Mouse (Mus musculus) gonadal fat pad, adult 2 months (tissue): ENCODE data around the gene Nkx2-5. TPM values are rescaled to one million over a fixed set of nuclear protein-coding genes. Genes with fewer than 3 reads are reported as not detected.

ENCODE experiments used
- DNase-seq: peaks from one replicate; pipeline ENCODE4 v3.0.0-alpha.2; 2012; ENCODE audit warnings: low read depth
- polyA plus RNA-seq: library from polyadenylated mRNA; depleted of rRNA; stranded (reverse); fragments of >200 nt; gene quantifications from 2 replicates; pipeline ENCODE4 v1.2.3, GENCODE M21; 2012

Gene Nkx2-5
- polyA plus RNA-seq, 1 experiment: not detected

DNA sequence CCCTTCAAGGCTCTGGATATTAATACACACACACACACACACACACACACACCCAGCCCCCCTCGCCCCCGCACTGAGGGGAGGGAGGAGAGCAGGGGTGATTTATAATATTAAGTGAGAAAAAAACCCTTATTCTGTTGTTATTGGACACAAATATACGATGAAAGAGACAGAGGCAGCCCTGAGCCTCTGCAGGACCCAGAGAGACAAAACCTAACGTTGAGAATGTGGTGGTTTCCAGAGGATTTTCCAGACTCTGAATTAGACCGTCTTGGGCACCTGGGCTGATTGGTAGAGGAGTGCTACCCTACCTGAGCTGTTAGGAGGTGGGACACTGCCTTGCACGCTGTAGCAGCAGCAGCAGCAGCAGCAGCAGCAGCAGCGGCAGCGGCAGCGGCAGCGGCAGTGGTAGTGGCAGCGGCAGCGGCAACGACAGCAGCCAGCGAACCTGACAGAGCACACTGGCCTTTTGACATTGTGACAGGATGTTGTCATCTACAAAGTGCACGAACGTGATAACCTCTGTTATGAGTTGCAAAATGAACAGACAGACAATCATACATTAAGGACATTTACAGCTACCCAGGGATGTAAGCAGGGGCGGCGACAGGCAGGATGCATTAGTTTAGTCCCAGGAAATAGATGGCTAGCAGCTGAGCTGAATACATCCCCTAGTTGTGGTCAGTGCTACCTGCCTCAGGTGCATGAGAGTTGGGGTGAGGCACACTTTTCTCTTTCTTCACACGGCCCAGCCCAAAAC, 7.8 kb downstream of the Nkx2-5 start:
- DNase-seq: no peak

DNA sequence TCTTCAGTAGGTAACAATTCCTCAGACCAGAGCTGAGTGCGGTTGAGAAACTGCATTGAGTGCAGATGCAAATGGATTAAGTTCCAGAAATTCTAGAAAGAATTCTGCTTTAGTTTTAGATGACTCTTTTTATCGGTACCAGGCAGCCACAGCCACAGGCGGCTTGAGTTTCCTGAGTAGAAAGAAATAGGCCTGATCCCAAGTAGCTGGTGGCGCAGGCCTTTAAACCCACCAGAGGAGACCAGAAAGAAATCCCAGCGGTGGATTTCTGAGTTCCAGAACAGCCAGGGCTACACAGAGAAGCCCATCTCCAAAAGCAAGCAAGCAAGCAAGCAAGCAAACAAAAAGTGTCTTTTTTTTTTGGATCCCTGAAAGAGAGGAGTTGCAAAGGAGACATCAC, 8.4 kb downstream of the Nkx2-5 start:
- DNase-seq: no peak

DNA sequence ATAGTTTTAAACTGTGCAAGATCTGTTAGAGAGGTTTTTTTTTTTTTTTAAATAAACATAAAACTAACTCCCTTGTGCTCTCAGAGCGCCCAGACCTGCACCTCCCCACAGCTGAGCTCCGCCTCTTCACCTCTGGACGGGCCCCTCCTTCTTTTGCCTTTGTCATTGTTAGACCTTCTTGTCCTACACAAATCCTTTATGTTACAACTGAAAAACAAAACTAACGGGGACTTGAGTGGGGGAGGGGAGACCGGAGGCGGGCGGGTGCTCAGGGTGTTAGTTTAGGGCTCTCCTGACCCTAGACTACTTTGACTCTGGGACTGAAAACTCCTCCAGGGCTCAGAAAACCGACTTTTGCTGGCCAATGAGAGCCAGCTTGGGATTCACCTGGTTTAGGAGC, 8.9 kb downstream of the Nkx2-5 start:
- DNase-seq: no peak

DNA sequence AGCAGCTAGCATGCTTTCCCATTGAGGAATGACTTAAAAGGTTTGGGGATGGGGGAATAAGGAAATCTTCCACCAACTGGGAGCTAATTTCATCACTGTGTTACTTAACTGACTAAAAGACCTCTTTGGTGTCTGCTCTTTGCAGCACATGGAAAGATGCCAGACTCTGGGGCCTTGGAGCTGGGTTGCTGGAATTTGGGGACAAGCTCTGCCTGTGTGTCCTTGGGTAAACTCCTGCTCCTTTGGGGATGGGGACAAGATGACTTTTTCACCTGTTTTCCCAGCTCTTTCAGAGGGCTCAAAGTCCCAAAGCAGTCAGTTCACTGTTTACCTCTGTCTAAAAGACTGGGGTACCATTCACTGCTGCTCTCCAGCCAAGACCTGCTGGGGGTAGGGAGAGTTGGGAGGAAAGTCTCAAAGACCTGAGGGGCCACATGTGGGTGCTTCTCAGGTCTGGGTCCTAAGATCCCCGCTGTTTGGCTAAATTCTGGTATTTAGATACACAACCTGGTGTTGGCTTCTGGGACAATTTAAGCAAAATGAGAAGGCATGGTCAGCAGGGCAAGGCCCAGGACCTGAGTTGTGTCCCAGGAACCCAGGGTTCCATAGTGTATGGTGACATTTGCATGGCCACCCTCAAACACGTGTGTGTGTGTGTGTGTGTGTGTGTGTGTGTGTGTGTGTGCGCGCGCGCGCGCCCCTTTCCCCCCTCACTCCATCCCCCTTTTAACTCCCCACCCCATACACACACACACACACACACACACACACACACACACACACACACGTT, 9.6 kb downstream of the Nkx2-5 start:
- no peak for DNase-seq

DNA sequence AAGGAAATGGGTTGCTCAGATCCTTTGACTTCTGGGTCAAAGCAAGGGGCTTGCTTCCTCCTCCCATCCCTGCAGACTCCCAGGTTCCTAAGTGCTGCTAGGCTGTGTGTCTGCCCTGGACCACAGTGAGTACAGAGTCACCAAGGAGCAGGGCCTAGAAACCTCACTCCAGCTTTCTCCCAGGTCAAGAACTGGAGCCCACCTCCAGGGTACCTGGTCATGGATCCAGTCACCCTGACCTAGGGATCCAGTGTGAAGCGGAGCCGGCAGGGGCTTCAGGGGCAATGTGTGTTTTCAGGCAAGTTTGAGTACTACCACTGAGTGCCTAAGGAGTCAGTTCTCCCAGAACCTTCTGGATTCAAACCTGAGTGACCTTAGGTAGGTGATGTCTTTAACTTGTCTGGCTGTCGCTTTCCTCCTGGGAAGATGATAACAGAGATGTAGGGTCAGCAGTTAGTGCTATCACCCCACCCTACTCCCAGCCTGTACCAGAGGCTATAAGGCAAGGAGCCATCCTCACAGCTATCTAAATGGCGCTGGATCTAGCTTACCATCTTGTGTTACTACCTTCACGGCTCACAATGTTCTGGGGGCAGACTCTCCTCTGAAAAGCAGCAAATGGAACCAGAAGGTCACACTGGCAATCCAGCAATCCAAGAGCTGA, 10.4 kb downstream of the Nkx2-5 start:
- DNase-seq: no peak

DNA sequence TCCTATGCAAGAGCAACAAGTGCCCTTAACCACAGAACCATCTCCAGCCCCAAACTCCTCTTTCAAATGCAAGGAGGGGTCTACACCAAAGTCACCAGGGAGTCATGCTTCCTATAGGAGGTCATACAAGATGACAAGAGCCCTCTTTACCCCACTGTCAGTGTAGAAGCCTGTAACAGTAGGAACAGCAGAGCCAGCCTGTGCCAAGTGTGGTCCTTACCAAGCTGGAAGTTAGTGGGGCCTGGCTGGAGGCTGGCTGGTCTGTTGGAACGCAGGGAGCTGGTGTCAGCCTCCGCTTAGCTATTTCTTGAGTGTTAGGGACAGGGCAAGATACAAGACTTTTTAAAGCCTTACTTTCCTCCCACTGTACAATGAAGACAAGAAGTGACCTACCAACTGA, 11.0 kb downstream of the Nkx2-5 start:
- DNase-seq: no peak

DNA sequence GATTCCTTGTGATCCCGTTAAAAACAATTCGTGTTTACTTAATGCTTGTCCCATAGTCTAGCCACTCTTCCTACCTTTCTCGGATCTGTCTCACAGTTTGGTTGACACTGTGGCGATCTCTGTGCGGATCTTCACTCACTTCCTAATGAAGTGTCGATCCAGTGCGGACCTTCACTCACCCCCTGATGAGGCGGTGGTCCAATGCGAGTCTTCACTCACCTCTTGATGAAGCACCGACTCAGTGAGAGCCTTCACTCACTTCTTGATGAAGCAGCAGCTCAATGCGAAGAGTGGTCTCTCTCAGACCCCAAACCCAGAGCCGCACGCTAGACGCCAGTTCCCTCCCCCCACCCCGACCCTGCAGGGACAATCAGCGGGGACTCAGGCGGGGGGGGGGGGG, 18.7 kb downstream of the Nkx2-5 start:
- no peak for DNase-seq

DNA sequence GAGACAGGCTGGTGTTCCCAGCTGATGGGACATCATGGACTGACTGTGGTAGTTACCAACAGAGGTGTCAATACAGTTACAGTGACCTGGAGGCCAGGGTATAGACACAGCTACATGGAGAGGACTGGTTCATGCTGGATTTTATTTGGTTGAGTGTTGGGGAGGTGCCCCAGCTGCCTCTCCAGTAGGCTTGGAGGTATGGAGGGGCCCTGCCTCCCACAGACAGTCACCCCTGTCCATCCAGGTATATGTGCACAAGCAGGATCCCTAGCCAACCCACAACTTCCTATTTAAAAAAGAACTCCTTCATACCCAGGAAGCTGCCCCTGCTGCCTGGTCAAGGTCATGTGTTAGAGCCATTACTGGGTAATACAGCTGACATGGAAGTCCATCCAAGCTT, 27.0 kb downstream of the Nkx2-5 start:
- DNase-seq: no peak

DNA sequence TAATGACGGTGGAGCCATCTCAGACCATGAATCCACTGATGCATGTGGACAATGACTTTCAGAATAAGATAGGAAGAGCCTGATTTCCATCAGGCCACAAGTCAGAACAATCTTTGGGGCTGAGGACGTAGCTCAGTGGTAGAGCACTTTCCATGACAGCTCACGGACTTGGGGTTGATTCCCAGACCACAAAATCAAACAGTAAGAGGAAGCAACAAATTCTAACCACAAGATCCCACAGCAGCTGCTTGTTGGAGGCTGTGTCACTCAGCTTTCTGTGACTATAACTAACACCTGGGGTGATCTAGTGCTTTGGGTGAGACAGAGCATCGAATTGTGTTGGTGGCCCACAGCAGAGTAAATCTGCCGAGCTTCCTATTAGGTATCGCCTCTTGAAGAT, 28.0 kb downstream of the Nkx2-5 start:
- DNase-seq: no peak

DNA sequence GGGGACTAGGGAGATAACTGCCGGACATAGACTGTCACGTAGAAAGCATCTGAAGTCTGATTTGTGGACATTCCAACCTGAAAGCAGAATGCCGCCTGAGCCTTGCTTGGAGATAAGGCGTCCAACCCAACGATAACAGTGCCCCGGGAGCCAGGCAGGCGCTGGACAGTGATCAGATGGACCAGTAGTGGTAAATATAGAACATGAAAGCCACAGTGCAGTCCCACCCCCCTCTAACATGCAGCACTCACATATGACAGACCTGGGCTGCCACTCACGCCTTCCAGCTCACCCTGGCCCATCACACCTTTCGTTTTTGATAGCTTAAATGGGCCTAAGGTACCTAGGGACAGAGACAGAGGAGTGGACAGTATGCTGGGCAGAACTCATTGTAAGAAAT, 31.3 kb downstream of the Nkx2-5 start:
- no peak for DNase-seq

DNA sequence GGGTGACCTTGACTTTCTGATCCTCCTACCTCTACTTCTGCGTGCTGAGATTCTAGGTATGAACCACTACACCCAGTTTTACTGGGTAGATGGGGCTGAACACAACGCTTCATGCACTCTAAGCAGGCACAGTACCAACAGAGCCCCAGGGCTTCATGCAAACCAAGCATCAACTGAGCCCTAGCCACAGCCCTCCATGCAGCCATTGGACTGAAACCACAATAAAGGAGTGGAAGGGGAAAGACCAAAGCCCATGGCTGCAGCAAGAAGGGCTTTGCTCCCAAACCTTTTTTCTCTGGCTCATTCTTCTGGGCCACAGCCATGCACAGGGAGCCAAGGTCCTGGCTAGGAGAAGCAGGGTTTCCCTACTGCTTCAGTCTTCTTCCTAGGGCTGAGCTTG, 32.2 kb downstream of the Nkx2-5 start:
- no peak for DNase-seq

DNA sequence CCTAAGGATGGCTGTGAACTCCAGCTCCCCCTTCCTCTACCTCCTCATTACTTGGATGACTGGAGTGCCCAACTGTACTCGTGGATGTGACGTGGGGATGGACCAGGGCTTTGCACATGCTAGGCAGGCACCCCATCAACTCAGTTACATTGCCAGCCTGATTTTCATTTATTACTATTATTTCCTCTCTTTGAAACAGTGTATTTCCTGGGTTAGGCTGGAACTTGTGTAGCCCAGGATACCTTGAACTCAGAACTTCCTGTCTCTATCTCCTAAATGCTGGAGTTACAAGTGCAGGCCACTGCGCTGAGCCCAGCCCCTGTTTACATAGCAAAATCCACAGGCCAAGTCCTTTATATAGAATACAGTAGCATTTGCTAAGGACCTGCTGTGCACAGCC, 41.9 kb downstream of the Nkx2-5 start:
- no peak for DNase-seq

DNA sequence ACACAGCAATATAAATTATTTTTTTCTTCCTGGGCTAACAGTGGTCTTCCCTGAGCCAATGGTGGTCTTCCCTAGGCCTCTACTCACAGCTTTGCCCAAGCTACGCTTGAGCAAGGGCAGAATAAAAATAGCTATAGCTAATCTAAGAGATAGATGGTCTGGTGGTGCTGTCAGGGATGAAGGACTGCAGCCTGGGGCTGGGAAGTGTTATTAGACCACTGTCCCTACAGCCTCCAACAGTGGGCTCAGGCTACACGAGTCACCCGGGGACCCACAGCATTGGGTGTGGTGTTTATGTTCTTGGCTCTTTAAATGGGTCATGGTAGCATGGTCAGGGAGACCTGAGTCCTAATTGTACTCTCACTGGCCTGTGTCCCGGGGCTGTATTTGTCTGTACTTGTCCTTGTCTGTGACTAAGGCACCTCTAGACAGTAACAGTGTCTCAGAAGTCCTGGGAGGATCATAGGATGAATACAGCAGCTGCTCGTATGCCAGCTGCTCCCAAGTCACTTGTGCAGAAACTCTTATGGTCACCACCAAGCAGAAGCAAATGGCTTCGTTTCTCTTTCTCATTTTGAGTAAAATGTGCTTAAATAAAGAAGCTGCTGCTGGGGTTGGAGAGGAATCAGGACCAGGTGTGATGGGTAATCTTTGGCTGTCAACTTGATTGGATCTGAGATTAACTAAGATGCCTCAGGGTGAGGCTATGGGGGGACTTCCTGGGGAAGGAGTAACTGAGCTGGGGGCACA, 47.3 kb downstream of the Nkx2-5 start:
- no peak for DNase-seq

DNA sequence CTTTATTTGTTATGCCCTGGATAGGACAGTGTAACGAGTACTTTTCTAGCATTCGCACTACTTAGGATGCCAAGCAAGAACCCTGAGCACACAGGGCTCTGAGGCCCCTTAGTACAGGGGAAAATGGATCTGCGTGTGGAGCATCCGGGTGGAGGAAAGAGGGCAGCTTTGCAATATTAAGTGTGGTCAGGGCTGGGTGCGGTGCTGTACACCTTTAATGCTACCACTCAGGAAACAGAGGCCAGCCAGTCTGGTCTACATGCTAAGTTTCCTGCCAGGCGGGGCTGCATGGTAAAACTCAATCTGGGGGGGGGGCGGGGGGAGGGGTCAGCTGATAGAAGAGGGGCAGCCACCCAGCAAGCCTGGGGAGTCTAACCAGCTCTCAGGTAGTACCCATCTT, 49.4 kb downstream of the Nkx2-5 start:
- no peak for DNase-seq

DNA sequence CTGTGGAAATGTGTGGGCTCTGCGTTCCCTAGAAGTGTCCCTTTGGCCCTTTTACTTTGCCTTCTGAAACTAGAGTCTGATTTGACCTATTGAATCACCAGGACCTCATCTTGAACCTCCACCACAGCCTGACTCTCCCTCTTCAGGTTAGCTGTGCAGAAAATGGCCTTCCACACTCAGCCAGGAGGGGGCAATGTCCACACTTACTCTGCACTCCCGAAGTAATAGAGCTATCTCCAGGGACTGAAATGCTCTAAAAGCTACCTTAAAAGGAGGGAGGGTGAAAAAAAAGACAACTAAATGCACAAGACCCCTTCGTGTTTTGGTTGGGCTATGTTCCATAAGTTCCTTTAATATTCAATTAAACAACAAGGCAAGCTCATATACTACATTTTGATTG, 50.1 kb downstream of the Nkx2-5 start:
- no peak for DNase-seq

DNA sequence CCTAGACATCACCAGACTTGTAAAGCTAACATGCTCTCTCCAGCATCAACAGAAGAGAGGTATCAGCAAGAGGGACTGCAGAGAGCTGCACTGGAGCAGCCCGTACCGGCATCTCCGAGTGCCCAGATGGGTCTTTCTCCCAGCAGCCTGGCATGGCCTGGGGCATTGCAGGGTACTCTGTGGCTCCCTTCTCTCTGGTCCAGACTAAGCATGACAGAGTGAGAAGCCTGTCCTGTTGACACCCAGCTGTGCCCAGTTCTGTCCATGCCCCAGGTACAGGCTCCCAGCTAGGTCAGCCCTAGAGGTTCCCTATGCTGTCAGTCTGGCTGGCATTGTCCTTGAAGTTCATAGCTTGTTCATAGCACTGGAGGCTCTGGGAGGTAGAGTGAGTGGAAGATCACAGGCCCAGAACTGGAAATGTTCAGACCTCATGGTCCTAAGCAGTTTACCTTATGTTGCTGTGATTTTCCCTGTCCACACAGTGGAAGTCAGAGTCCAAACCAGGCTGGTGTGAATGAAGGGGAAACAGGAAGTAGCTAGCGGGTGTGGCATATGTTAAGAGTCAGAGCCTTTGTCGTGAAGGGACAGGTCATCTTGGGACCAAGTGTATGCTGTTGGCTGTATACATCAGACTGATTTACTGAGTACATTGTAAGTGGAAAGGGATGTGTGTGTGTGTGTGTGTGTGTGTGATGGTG, 51.6 kb downstream of the Nkx2-5 start:
- no peak for DNase-seq

DNA sequence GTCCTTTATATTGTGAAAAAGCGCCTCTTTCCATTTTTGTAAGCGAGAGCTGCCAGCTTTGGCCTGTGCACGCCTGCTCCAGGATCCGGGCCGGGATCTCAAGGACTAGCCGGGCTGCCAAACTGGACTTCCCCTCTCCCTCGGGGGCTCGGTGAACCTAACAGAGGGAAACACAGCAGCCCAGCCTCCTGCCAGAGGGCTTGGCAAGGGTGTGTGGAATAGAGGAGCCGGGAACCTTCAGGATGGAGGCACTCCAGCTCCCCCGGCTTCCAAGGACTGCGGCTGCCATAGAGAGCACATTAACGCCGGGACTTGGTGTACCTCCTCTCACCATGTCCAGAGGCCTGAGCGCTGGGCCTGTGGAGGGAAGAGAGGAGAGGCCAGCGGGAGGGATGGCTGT, 52.7 kb downstream of the Nkx2-5 start:
- DNase-seq: no peak

DNA sequence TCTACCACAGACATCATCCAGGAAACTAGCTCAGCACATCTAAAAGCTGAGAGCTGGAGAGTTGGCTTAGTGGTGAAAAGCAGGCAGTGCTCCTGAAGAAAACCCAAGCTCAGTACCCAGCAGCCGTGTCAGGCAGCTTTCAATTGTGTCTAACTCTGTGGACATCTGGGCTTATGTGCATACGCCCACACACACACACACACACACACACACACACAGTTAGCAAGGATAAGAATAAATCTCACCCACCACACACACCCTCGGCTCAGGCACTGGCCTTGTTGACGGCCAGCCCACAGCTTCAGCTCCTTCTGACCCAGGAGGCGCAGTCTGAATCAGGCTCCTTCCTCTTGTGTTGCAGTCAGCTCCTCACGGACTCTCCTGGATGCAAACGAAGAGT, 53.2 kb downstream of the Nkx2-5 start:
- DNase-seq: no peak

DNA sequence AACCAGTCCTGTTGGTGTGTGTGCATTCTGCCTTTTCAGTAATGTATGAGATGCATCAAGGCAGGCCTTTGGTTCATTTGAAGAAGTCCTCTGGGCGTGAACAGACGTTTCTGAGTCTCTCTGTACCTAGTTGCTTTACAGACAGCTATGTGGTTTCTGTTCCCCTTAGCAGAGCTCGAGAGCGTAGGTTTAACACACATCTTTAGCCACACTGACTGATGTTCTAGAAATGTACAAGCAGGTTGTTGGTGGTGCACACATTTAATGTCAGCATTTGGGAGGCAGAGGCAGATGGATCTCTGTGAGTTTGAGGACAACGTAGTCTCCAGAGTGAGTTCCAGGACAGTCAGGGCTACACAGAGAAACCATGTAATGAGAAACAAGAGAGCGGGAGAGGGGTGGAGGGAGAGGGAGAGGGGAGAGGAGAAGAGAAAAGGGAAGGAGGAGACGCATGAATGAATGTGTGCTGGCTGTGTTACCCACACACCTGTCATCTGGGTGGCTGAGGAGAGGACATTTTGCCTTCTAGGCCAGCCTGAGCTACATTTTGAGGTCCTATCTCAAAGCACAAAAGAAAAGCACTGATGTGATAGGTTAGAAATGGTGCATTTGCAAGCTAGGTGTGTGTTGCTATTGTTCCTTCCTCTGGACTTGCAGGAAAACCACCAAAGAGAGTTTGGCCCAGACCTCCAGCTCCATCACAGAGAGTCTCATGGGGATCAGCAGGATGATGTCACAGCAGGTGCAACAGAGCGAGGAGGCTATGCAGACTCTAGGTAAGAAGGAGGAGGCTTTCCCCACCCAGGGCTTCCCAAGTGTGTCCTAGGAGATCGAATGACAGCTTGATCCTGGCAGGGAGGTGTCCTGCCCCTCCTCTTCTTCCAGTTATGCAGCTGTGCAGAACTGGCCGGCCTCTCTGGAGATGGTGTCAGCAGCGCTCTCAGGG, 54.3 kb downstream of the Nkx2-5 start:
- no peak for DNase-seq

DNA sequence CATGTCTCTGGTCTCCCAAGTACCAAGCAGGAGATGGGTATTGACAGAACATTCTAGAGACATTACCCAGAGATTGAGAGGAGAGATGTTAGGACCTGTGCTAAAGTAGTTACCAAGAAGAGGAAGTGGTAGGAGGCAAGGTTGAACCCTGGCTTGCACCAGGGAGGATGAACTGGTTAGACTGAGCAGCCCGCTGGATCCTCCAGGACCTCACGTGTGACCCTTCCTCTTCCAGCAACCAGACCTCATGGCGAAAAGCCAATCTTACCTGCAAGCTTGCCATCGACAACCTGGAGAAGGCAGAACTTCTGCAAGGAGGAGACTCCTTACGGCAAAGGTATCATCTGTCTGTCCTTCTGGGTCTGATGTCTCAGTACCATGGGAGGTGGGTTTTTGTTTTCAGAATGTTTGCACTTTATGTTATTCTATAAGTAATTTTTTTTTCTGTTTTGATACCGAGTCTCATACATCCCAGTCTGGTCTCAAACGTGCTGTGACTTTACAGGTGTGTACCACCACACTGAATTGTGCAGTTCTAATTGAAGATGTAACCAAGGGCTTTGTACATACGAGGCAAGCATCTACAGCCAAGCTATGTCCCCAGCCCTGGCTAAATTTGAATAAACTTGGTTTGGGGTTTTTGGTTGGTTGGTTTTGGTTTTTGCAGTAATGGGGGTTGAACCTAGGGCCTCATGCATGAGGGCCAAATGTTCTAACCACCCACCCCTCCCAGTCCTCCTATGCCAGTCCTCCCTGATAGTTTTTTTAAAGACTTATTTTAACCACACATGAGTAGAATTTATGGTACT, 55.1 kb downstream of the Nkx2-5 start:
- no peak for DNase-seq
